Mouse (Mus musculus) embryonic facial prominence, embryonic 14.5 days (tissue): ENCODE measurements around the gene Tlnrd1. TPM values are rescaled to one million over a fixed set of nuclear protein-coding genes. Genes with fewer than 3 reads are reported as not detected.

ENCODE experiments used
- ATAC-seq: fragments of 200-750 bp; cut with Nextera tagmentation; 2 replicates; pipeline ENCODE4 v1.8.0; 2017; ENCODE audit warnings: low read depth, moderate number of reproducible peaks, moderate TSS enrichment
- DNase-seq: peaks from one replicate; pipeline ENCODE4 v3.0.0-alpha.2; 2015; ENCODE audit warnings: low spot score
- H3K27ac ChIP-seq: fragments of 300-500 bp; sonication (generic); replicated peaks from 2 replicates; pipeline ENCODE4 v1.5.1; 2014; ENCODE audit warnings: low read depth, mild to moderate bottlenecking, low read length, moderate library complexity
- H3K27me3 ChIP-seq: fragments of 300-500 bp; sonication (generic); replicated peaks from 2 replicates; pipeline ENCODE4 v1.6.1; 2014; ENCODE audit warnings: low read length; ENCODE audit not compliant: control insufficient read depth, insufficient read depth
- H3K36me3 ChIP-seq: fragments of 300-500 bp; sonication (generic); 2 replicates; pipeline ENCODE4 v1.6.1; 2014; ENCODE audit warnings: low read length, mixed read lengths; ENCODE audit not compliant: control insufficient read depth, insufficient read depth
- H3K4me1 ChIP-seq: fragments of 300-500 bp; sonication (generic); 2 replicates; pipeline ENCODE4 v1.6.1; 2014; ENCODE audit warnings: antibody characterized with exemption, low read length; ENCODE audit not compliant: control insufficient read depth, insufficient read depth
- H3K4me2 ChIP-seq: fragments of 300-500 bp; sonication (generic); 2 replicates; pipeline ENCODE4 v1.6.1; 2014; ENCODE audit warnings: low read depth, mild to moderate bottlenecking, low read length, moderate library complexity, mixed read lengths
- H3K4me3 ChIP-seq: fragments of 300-500 bp; sonication (generic); 2 replicates; pipeline ENCODE4 v1.5.1; 2014; ENCODE audit warnings: low read depth, mild to moderate bottlenecking, low read length
- H3K9ac ChIP-seq: fragments of 300-500 bp; sonication (generic); 2 replicates; pipeline ENCODE4 v1.6.1; 2014; ENCODE audit warnings: low read depth, mild to moderate bottlenecking, low read length, moderate library complexity, mixed read lengths
- H3K9me3 ChIP-seq: fragments of 300-500 bp; sonication (generic); 2 replicates; pipeline ENCODE4 v1.6.1; 2016; ENCODE audit warnings: low read length; ENCODE audit not compliant: control insufficient read depth
- WGBS: fragments of 180-500 bp; shearing (Covaris S2); extraction: QIAGEN DNeasy Blood & Tissue Kit; methylation state at CpG from one replicate; pipeline ENCODE4 v1.1.7; 2014; 5-methylcytosine and 5-hydroxymethylcytosine counted together
- polyA plus RNA-seq: library from polyadenylated mRNA; unstranded; fragments of >200 nt; fragmentation: Nextera tagmentation; extraction: Ambion mirVana; gene quantifications from 2 replicates; pipeline ENCODE4 v1.2.1, GENCODE M21; 2014

Tlnrd1 gene
- 14.9 and 15.1 TPM in 2 replicates for polyA plus RNA-seq

DNA sequence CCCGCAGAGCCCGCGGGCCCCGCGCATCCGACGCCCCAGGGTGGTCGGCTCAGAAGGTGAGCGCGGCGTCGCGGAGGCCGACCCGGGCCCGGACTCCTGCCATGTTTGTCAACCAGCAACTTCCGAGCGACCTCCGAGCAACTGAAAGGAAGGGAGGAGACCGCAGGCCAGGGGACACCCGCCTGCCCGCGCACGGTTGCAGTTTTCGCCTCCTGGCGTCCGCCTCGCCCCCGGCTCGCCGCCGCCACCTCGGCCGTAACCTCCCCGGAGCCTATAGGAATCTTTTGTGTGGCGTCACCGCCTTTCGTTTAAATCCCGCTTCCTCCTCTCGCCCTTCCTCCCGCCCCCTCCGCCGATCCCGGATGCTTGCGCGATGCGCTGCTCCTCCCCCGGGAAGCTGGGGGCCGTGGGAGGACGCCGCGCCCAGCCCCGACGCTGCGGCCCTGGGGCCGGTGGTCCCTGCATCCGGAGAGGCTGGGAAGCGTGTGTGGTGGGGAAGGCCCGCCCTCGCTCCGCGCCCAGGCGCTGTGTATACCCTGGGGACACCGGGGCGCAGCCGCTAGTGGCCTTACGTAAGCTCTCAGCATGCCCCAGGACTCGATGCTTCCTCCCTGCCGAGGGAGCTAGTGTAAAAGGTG, at the start of gene Tlnrd1, which contains the start of gene Mesd:
TSS of gene Tlnrd1 (minus strand) at position 285 of the 638 bp plus-strand sequence.
TSS of gene Mesd (plus strand) at position 446 of the 638 bp plus-strand sequence.
- Histone ChIP-seq H3K36me3 (0 out of 2 replicates have a peak, but pooled peaks cover 7% of the 10 kb centered on the region), H3K4me3 (peak within 1 kb of the TSS; percentile 87), H3K27me3 (no peaks in the 10 kb centered on the region), H3K9ac (peak within 1 kb of the TSS; percentile 90), H3K27ac (peak within 1 kb of the TSS; percentile 96), H3K4me1 (peaks cover 39% of the 10 kb centered on the region), H3K9me3 (no peaks in the 10 kb centered on the region), H3K4me2 (peak within 1 kb of the TSS; percentile 91)
- DNase-seq: peak; percentile 97
- peak; percentile 84 for ATAC-seq
- WGBS: 1% methylated on average over 29 of the region's 69 CpGs

DNA sequence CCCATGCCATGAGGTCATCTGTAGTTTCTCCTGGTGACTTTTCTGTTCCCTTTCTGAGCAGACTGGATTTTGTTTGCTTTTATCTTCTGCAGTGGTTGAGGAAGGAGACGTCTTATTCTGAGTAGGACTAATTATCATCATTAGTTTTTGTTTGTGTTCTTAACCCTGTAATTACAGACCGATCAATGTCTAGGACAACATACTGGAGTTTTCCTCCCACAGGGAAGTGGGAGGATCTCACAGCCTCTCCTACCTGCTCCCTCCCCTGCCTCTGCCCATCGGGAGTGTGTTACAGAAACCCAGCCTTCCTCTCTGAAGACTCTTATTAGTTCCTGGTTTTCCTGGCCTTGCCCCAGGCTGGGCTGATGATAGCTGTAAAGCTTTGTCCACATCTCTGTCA, 37.5 kb upstream of the Tlnrd1 start:
- ATAC-seq (no peak), DNase-seq (no peak)
- 23% methylated on average over 3 of the region's 3 CpGs for WGBS

DNA sequence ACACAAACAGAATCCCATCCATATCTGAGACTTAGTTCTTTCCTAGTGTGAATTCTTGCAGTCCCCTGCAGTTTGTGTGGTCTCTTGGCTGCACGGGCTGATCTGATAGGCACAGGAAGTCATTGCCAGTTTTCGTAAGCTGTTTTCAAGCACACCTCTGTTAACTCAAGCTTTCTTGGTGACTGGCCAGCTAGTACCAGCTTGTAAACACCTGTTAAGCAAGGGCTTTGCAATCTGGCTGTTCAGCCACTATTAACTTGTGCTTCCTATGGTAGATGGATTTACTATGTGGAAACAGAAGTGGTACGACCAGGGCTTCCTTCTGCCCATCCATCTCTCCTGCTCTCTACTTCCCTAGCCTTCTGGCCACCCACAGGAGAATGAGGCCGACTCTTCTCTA, 36.1 kb upstream of the Tlnrd1 start:
- Histone ChIP-seq H3K27ac (no peak overlapping the region), H3K36me3 (no peaks in the 10 kb centered on the region), H3K4me3 (no peak overlapping the region), H3K9ac (no peak overlapping the region), H3K27me3 (no peaks in the 10 kb centered on the region), H3K9me3 (no peaks in the 10 kb centered on the region), H3K4me1 (no peaks in the 10 kb centered on the region), H3K4me2 (no peak overlapping the region)
- WGBS: 82% methylated on average over 4 of the region's 4 CpGs
- no peak for DNase-seq
- ATAC-seq: no peak

More for the DNA sequence above, 37.5 kb upstream of the Tlnrd1 start:
- Histone ChIP-seq H3K36me3 (no peaks in the 10 kb centered on the region), H3K4me3 (no peak overlapping the region), H3K4me2 (no peak overlapping the region), H3K27ac (no peak overlapping the region), H3K9ac (no peak overlapping the region), H3K9me3 (no peaks in the 10 kb centered on the region), H3K27me3 (no peaks in the 10 kb centered on the region), H3K4me1 (no peaks in the 10 kb centered on the region)

DNA sequence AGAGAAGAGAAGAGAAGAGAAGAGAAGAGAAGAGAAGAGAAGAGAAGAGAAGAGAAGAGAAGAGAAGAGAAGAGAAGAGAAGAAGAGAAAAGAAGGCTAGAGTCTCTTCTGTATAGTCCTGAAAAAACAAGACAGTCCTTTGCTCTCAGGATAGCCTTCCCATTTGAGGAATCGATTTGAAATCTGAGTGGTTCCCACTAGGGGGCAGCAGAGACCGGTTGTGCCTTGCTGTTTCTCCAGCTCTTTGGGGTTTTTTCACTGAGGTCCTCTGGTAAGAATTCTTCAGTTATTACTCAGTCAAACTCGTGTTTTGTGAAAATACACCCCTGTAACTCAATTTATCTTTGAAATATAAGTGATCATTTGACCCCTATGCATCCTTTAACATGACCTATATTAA, 30.5 kb upstream of the Tlnrd1 start:
- no peaks in the 10 kb centered on the region for H3K4me1 ChIP-seq
- ATAC-seq: no peak
- no peak overlapping the region for H3K9ac ChIP-seq
- no peaks in the 10 kb centered on the region for H3K9me3 ChIP-seq
- WGBS: 2% methylated on average over 3 of the region's 3 CpGs
- DNase-seq: peak; percentile 86
- H3K36me3 ChIP-seq: no peaks in the 10 kb centered on the region
- H3K27ac ChIP-seq: no peak overlapping the region
- no peaks in the 10 kb centered on the region for H3K27me3 ChIP-seq
- no peak overlapping the region for H3K4me3 ChIP-seq
- no peak overlapping the region for H3K4me2 ChIP-seq

DNA sequence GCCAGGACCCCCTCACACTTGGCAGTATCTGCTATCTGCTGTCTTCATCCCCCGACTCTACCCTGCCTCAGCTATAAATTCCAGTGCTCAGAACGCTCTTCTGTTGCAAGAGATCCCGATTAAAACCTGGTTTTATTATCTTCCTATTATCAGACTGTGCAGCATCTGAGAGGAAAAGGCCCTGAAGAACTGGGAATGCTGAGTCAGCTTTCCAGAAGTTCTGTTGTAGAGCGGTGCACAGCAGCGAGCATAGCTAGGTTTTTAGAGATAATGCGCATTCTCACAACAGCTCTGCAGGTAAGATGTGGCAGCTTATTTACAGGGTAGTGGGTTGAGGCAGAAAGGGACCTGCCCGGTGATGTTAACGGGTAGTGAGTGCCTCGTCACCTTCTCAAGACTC, 29.9 kb upstream of the Tlnrd1 start:
- no peak overlapping the region for H3K4me3 ChIP-seq
- H3K9me3 ChIP-seq: no peaks in the 10 kb centered on the region
- WGBS: 74% methylated on average over 9 of the region's 9 CpGs
- ATAC-seq: no peak
- no peak overlapping the region for H3K27ac ChIP-seq
- no peak for DNase-seq
- H3K4me2 ChIP-seq: no peak overlapping the region
- no peaks in the 10 kb centered on the region for H3K27me3 ChIP-seq
- H3K9ac ChIP-seq: no peak overlapping the region
- H3K4me1 ChIP-seq: no peaks in the 10 kb centered on the region
- H3K36me3 ChIP-seq: no peaks in the 10 kb centered on the region

DNA sequence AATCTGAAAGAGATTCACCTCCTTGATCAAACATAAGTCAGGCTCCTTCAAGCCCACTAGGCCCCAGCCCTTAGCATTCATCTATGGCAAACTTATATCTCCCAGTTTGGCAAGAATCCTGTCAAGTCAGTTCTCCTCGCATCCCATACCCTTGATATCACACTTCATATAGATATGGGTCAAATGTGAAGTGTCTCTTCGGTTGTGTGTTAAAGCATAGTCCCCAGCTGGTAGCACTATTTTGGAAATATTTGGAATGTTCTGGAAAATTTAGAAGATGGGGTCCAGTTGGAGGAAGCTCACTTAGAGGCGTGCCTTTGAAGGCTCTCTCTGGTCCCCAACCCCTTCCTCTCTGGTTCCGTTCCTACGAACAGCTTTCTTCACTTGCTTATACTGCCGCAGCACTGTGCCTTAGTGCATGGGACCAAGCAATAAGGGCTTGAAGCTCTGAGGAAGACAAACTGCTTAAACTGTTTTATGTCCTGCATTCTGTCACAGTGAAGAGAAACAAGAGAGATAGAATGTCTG, 29.4 kb upstream of the Tlnrd1 start:
- WGBS: 89% methylated on average over 6 of the region's 6 CpGs
- H3K36me3 ChIP-seq: no peaks in the 10 kb centered on the region
- DNase-seq (no peak), ATAC-seq (no peak)
- no peak overlapping the region for H3K4me2 ChIP-seq
- H3K4me1 ChIP-seq: no peaks in the 10 kb centered on the region
- no peaks in the 10 kb centered on the region for H3K9me3 ChIP-seq
- no peak overlapping the region for H3K27ac ChIP-seq
- no peak overlapping the region for H3K4me3 ChIP-seq
- no peak overlapping the region for H3K9ac ChIP-seq
- no peaks in the 10 kb centered on the region for H3K27me3 ChIP-seq

DNA sequence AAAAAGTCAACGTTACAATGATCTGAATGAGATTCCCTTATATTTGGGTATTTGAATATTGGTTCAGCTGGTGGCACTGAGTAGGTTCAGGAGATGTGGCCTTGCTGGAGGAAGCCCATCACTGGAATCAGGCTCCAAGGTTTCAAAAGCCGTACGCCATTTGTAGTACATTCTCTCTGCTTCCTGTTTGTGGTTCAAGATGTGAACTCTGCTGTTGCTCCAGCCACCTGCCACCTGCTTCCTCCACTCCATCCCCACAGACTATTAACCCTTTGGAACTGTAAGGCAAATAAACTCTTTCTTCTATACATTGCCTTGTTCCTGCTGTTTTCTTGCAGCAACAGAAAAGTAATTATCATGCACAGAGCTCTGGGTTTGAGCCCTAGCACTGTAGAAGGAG, 27.8 kb upstream of the Tlnrd1 start:
- H3K36me3 ChIP-seq: no peaks in the 10 kb centered on the region
- 62% methylated on average over 3 of the region's 3 CpGs for WGBS
- no peak overlapping the region for H3K4me2 ChIP-seq
- no peaks in the 10 kb centered on the region for H3K9me3 ChIP-seq
- no peak overlapping the region for H3K4me3 ChIP-seq
- no peak overlapping the region for H3K9ac ChIP-seq
- no peaks in the 10 kb centered on the region for H3K4me1 ChIP-seq
- no peaks in the 10 kb centered on the region for H3K27me3 ChIP-seq
- DNase-seq (no peak), ATAC-seq (no peak)
- no peak overlapping the region for H3K27ac ChIP-seq

DNA sequence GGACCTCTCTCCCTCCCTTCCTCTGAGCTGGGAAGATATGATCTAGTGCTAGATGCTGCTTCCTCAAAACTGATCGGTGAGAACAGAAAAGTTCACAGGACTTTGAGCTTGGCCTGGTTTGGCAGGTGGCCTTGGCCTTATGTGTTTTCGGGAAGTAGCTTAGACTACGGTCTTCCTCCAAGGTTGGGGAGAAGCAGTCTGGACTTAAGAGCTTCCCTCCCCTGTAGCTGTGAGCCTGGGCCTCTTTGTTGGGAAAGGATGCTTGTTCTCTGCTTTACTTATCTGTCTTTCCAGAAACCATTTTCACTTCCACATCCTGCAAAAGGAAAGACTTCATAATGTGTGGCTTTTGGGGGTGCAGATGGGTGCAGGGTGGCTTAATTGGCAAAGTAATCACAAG, 20.7 kb upstream of the Tlnrd1 start:
- WGBS: 90% methylated on average over 3 of the region's 3 CpGs

More for the DNA sequence above, 20.7 kb upstream of the Tlnrd1 start:
- Histone ChIP-seq H3K9ac (no peak overlapping the region), H3K4me1 (no peaks in the 10 kb centered on the region), H3K9me3 (peaks cover 9% of the 10 kb centered on the region), H3K27me3 (no peaks in the 10 kb centered on the region), H3K36me3 (peaks cover 13% of the 10 kb centered on the region), H3K4me2 (no peak overlapping the region), H3K27ac (no peak overlapping the region), H3K4me3 (no peak overlapping the region)
- ATAC-seq: no peak
- no peak for DNase-seq
